Mouse (Mus musculus): ENCODE results near the gene Poldip2. TPM values are rescaled to one million over a fixed set of nuclear protein-coding genes. Genes with fewer than 3 reads are reported as not detected.

Poldip2 gene
- polyA plus RNA-seq, 1 experiment = 190 TPM

DNA sequence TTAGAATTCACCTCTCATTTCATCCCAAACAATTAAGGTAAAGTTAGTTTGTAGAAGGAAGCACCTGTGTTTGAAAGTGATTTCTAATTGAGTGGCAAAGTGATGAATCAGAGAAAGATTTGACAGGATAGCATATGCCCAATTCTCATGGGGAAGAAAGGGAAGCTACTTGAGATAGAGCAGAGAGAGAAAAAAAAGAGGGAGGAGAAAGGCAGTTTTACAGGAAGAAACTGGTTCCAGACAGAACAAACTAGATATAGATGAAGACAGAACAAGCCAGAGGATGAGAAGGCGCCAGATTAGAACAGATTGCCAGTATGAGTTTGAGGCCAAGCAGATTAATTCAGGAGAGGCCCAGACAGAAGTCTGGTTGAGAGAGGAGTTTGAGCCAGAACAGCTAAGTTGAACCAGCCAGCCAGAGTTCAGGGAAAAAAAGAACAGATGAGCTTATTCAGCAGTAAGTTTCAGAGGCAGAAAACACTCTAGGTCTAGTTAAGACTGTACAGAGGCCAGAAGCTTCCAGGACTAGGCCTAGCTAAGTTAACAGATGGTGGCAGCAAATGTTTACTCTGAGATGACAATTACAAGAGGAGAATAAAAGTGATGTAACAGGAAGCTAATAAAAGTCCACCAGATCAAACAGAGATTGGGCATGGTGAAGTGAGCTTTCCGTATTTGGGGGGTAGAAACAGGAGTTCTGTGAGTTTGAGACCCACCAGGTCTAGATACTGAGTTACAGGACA, 35.9 kb downstream of the Poldip2 start:
- no peak overlapping the region for H3K27ac ChIP-seq (replicated peaks; ENCODE audit: low read depth, low read length)
- H3K4me3 ChIP-seq (ENCODE audit: insufficient read depth, low read depth, low read length) = no peak overlapping the region
- no peaks in the 10 kb centered on the region; the same call in 1 of the 2 replicates for H3K4me1 ChIP-seq (ENCODE audit: control insufficient read depth, insufficient read depth, insufficient read length, low read length)

DNA sequence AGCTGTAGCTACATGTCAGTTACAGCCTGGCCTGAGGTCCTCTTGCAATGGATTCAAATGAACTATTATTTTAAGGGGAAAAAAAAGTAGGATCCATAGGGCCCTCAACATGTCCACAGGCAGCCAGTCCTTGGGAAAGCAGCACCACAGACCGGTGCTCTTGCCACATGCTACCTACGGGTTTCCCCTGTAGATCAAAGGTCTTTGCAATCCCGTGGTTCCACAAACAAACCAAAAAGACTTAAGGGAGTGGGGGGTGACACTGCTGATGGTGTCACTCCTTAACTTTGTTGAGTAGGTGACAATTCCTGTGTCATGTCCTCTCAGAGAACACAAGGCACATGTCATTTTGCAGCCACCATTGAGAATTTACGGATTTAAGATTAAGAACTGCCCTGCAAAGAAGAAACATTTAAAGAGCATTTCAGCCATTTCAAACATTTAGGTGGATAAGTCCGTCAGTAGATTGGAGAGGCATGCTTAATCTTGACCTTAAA, 37.5 kb downstream of the Poldip2 start:
- H3K4me1 ChIP-seq (ENCODE audit: control insufficient read depth, insufficient read depth, insufficient read length, low read length) = no peaks in the 10 kb centered on the region; the same call in 1 of the 2 replicates
- H3K4me3 ChIP-seq (ENCODE audit: insufficient read depth, low read depth, low read length) = peak overlapping the region; percentile 69
- no peak overlapping the region for H3K27ac ChIP-seq (replicated peaks; ENCODE audit: low read depth, low read length)

DNA sequence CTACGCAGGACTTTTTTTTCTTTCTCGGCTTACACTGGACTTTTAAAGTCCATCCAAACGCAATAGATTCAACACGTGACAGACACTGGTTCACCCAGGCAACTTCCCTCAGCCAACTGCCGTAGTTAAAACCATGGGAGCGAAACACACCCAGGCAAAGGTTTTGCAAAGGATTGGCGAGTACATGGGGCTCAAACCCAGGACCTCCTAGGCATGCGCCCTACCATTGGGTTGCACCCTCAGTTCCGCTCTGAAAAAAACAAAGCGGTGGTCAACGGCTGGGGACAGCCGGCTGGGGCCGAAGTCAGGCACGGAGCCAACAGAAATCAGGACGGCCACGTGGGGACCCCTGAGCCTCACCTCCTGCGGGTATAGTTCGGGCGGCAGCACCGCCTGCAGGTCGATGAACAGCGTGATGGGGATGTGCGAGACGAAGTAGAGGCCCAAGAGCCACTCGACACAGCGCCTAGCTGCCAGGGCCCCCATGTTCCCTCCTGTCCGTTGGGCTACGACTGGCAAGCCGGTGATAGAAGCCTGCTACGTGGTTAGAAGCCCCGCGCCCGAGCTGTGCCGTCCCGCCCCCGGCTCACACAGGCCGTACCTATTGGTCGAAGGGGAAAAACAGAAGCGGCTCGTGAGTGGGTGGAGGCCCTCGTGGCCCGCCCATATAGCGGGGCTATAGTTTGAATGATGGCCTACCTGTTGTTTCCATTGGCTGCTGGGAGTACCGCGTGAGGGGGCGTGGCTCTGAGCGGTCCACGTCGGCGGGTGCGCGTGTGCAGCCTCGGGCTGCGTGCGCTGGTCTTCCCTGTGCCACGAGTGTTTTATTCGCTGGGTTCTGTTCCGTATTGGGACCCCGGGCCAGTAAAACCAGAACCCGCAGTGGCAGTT, 38.4 kb downstream of the Poldip2 start, which contains the start of gene Tmem97:
Tmem97 (minus strand) TSS at position 610 of the 891 bp plus-strand sequence.
- Histone ChIP-seq H3K4me3 (ENCODE audit: insufficient read depth, low read depth, low read length) (peak within 1 kb of the TSS; percentile 69), H3K27ac (replicated peaks; ENCODE audit: low read depth, low read length) (no peak within 1 kb of the TSS), H3K4me1 (ENCODE audit: control insufficient read depth, insufficient read depth, insufficient read length, low read length) (no peaks in the 10 kb centered on the region; the same call in 1 of the 2 replicates)

DNA sequence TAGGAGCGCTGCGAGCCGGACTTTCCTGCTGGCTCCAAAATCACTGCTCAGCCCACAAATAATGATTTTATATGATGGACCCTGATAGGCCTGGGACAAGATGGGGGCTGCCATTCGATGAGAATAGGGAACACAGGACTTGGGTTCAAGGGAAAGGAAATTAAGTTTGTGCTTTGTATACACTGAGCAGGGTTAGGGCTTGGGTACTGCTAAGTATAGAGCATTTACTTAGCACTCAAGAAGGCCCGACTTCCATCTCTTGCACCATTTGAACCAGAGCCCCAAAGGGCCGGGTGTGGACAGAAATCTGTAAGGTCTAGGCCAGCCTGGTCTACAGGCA, 39.0 kb downstream of the Poldip2 start:
- Histone ChIP-seq H3K27ac (replicated peaks; ENCODE audit: low read depth, low read length) (no peak overlapping the region), H3K4me3 (ENCODE audit: insufficient read depth, low read depth, low read length) (peak overlapping the region; percentile 52), H3K4me1 (ENCODE audit: control insufficient read depth, insufficient read depth, insufficient read length, low read length) (no peaks in the 10 kb centered on the region; the same call in 1 of the 2 replicates)

DNA sequence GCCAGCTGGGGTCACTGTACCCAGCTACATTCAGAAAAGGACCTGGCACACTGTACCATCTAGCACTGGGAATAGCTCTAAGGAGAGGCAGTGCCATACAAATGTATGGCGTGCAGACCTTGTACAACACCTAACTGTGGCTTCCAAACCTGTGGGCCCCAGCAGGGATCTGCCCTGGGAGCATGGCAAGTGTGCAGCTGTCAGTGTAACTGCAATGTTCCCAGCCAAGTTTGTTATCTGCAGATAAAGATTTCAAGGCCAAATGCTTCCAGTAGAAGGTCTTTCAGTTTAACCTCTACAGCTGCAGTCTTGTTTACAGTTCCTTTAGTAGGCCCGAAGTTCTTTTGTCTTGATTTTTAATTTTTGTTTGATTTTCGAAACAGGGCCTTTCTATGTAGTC, 43.6 kb downstream of the Poldip2 start:
- no peaks in the 10 kb centered on the region for H3K4me1 ChIP-seq (ENCODE audit: control insufficient read depth, insufficient read depth, insufficient read length, low read length)
- no peak overlapping the region for H3K4me3 ChIP-seq (ENCODE audit: insufficient read depth, low read depth, low read length)
- H3K27ac ChIP-seq (replicated peaks; ENCODE audit: low read depth, low read length) = no peak overlapping the region

DNA sequence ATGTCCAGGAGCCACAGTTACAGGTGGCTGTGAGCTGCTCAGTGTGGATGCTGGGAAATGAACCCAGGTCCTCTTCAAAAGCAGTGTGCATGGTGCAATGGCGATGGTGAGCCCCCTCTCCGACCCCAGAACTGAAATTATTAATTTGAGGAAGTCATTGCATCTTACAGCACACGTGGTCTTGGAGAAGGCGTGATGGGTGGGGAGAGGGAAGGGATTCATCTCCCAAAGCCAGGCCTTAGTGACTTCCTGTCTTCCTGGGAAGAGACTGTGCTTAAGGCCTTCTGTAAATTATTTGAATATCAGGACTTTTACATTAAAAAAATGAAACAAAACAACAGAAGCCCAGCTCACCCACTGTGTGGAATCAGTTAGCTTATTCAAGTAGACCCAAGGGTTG, 44.1 kb downstream of the Poldip2 start:
- Histone ChIP-seq H3K4me3 (ENCODE audit: insufficient read depth, low read depth, low read length) (no peak overlapping the region), H3K27ac (replicated peaks; ENCODE audit: low read depth, low read length) (no peak overlapping the region), H3K4me1 (ENCODE audit: control insufficient read depth, insufficient read depth, insufficient read length, low read length) (no peaks in the 10 kb centered on the region)

DNA sequence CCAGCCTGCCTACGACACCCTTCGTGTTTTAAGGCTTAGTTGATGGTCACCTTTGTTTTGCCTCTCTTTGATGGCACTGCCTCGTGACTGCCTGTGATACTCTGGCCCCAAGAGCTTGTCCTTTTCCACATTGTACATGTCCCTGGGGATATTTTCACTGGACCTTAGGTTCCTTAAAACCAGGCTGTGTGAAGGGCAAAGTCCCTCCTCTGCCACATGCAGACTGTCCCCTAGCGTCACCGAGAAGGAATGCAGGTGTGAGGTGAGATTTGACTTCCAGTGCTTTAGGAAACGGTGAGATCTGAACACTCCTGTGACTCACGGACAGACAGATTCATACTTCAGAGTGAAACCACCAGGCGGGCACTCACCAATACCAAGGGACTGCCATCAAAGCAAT, 45.2 kb downstream of the Poldip2 start:
- Histone ChIP-seq H3K4me1 (ENCODE audit: control insufficient read depth, insufficient read depth, insufficient read length, low read length) (no peaks in the 10 kb centered on the region), H3K4me3 (ENCODE audit: insufficient read depth, low read depth, low read length) (no peak overlapping the region), H3K27ac (replicated peaks; ENCODE audit: low read depth, low read length) (no peak overlapping the region)

DNA sequence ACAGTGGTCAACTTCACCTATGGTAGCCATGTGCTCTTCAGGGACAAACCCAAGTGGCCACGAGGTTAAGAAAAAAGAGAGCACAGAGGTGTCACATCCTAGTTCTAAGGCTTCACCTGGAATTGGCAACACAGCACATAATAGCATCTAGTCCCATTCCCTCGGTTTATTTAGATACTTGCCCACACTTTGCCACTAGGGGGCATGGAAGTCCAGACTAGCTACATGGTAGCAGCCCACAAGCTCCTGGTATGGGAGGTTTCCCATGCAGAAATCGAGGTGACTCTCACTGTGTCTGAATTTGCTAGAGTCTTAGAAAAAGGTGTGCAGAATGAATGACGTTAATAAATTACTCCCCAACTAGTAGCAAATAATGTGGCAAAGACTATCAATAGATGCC, 48.5 kb downstream of the Poldip2 start:
- Histone ChIP-seq H3K4me1 (ENCODE audit: control insufficient read depth, insufficient read depth, insufficient read length, low read length) (no peaks in the 10 kb centered on the region), H3K27ac (replicated peaks; ENCODE audit: low read depth, low read length) (no peak overlapping the region)

DNA sequence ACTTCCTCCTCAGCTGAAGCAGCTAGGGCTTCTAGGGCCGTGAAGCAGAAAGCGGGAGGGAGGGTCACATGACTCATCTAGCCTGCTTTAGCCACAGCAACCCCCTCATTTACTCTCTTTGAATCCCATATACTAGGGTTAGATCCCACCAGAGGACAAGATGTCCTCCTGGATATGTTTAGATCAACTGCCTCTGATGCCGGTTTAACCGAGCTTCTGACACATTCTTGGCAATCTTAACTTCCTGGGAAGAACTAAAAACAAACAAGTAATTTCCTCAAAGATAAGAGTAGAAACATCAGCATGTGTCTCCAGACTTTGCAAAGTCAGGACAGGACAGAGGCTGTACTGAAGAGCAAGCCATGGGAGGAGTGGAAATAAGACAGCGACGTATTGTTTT, 54.8 kb downstream of the Poldip2 start:
- Histone ChIP-seq H3K4me1 (ENCODE audit: control insufficient read depth, insufficient read depth, insufficient read length, low read length) (no peaks in the 10 kb centered on the region), H3K4me3 (ENCODE audit: insufficient read depth, low read depth, low read length) (no peak overlapping the region), H3K27ac (replicated peaks; ENCODE audit: low read depth, low read length) (peak overlapping the region; percentile 76)

More for the DNA sequence above, 48.5 kb downstream of the Poldip2 start:
- H3K4me3 ChIP-seq (ENCODE audit: insufficient read depth, low read depth, low read length) = no peak overlapping the region

DNA sequence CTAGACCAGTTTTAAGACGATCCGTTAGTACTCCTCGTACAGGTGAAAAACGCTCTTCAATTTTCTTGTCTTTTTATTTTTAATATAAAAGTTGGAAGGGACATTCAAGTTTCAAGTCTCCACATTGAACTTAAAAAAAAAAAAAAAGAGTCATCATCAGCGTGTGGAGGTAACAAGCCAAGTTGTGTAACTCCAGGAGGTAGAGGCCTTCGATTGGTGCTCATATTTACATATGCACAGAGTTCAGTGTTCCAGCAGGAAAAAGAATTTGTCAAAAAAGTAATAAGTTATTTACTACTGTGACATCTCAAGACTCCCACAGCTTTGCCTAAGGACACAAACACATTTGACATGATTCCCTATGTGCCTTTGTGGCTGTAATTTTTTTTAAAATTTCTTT, 55.6 kb downstream of the Poldip2 start:
- Histone ChIP-seq H3K27ac (replicated peaks; ENCODE audit: low read depth, low read length) (no peak overlapping the region), H3K4me1 (ENCODE audit: control insufficient read depth, insufficient read depth, insufficient read length, low read length) (no peaks in the 10 kb centered on the region), H3K4me3 (ENCODE audit: insufficient read depth, low read depth, low read length) (no peak overlapping the region)

DNA sequence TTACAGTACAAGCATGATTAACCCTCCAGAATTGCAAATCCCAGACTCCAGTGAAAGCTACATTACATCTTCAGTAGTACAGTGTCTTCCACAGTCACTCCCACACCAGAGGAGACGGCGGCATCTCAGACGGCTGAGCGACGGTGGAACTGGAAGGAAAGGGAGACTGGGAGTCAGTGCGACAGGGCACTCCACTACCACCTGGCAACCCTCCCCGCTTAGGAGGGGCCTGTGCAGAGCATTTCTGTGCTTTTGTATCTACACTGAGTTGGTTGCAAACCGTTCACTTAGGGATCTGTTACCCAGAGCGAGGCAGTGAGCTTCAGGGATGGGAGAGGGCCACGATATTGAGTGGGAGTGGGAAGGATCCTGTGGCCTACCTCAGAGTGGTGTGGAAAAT, 56.8 kb downstream of the Poldip2 start:
- Histone ChIP-seq H3K27ac (replicated peaks; ENCODE audit: low read depth, low read length) (no peak overlapping the region), H3K4me3 (ENCODE audit: insufficient read depth, low read depth, low read length) (no peak overlapping the region), H3K4me1 (ENCODE audit: control insufficient read depth, insufficient read depth, insufficient read length, low read length) (no peaks in the 10 kb centered on the region)

DNA sequence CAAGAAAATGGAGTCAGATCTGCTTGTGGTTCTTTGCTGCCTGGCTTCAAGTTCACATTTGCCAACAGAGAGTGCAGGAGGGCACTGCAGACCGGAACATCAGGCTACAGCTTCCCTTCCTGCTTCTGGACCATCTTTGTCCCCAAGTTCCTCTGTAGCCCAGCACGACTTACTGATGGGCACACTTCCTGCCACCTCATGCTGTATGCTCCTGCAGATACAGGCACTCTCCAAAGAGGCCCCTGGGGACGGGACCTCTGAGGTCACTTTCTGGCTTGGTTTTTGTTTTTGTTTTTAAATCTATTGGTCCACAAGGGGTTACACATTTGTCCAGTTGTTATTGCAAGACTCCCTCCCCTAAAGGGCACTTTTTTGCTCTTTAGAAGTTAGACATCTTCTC, 57.8 kb downstream of the Poldip2 start:
- Histone ChIP-seq H3K27ac (replicated peaks; ENCODE audit: low read depth, low read length) (0 out of 2 replicates have a peak overlapping the region, but pooled peaks have one; percentile 9), H3K4me3 (ENCODE audit: insufficient read depth, low read depth, low read length) (no peak overlapping the region), H3K4me1 (ENCODE audit: control insufficient read depth, insufficient read depth, insufficient read length, low read length) (no peaks in the 10 kb centered on the region)

DNA sequence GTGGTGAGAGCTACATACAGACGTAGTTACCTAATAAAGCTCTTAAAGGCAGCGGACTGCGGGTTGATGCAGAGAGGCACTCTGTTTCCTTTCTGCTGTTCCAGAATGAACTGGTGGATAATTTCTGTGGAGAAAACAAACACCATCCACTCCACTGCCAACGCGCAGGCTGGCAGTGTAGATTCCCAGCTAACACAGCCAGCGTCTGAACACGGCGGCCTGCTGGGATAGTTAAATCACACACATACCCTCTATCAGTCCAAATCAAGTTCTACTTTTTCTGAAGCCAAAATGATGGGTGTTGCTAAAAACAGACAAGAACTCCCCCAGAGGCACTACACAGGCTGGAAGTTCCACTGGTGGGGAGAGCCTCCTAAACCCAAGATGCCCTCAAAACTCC, 59.4 kb downstream of the Poldip2 start:
- Histone ChIP-seq H3K4me1 (ENCODE audit: control insufficient read depth, insufficient read depth, insufficient read length, low read length) (no peaks in the 10 kb centered on the region), H3K27ac (replicated peaks; ENCODE audit: low read depth, low read length) (no peak overlapping the region)

DNA sequence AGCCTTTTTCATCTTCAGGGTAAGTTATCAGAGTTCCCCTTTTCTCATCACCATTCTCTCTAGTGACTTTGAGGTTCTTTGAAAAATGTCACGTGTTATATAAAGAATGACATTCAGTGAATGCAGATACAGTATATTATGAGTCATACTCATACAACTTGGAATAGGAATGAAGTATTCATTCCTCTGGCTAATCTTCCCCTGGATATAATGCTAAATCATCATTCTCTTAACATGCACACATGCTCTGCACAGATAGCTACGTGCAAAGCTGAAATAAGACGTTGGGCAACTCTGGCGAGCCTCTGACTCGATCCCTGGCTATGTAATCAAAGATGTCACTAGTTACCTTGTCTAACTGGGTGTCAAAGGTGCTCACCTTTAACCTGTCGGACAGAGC, 59.9 kb downstream of the Poldip2 start:
- no peak overlapping the region for H3K27ac ChIP-seq (replicated peaks; ENCODE audit: low read depth, low read length)
- no peak overlapping the region for H3K4me3 ChIP-seq (ENCODE audit: insufficient read depth, low read depth, low read length)
- H3K4me1 ChIP-seq (ENCODE audit: control insufficient read depth, insufficient read depth, insufficient read length, low read length) = no peaks in the 10 kb centered on the region

More for the DNA sequence above, 59.4 kb downstream of the Poldip2 start:
- no peak overlapping the region for H3K4me3 ChIP-seq (ENCODE audit: insufficient read depth, low read depth, low read length)
